Mouse (Mus musculus) hindbrain, embryonic 13.5 days (tissue): Measurements from ENCODE around the gene Pkp4. TPM values are rescaled to one million over a fixed set of nuclear protein-coding genes. Genes with fewer than 3 reads are reported as not detected.

ENCODE experiments used
- polyA plus RNA-seq: library from polyadenylated mRNA; unstranded; fragments of >200 nt; fragmentation: Nextera tagmentation; extraction: Ambion mirVana; gene quantifications from 2 replicates; pipeline ENCODE4 v1.2.1, GENCODE M21; 2015

Gene Pkp4
- polyA plus RNA-seq, 1 experiment from 2014 or later, result 18.3 TPM

Other genes with a start within 250 kb of the Pkp4 start
- 4.3 and 4.6 TPM in 2 replicates for gene Ccdc148, start 167 bp upstream of the Pkp4 start, polyA plus RNA-seq